Mouse (Mus musculus) stomach, postnatal 0 days (tissue): ENCODE measurements around the gene Pick1. TPM values are rescaled to one million over a fixed set of nuclear protein-coding genes. Genes with fewer than 3 reads are reported as not detected.

Experiments used
- ATAC-seq: fragments of 200-750 bp; cut with Nextera tagmentation; 2 replicates; pipeline ENCODE4 v1.8.0; 2017; ENCODE audit not compliant: low FRiP score, low TSS enrichment
- DNase-seq: peaks from one replicate; pipeline ENCODE4 v3.0.0-alpha.2; 2016; ENCODE audit warnings: low spot score
- H3K27ac ChIP-seq: fragments of 300-500 bp; sonication (generic); replicated peaks from 2 replicates; pipeline ENCODE4 v1.5.1; 2014; ENCODE audit warnings: mild to moderate bottlenecking, control low read depth
- H3K27me3 ChIP-seq: fragments of 300-500 bp; sonication (generic); 2 replicates; pipeline ENCODE4 v1.6.1; 2014; ENCODE audit warnings: low read length; ENCODE audit not compliant: control insufficient read depth, insufficient read depth
- H3K36me3 ChIP-seq: fragments of 300-500 bp; sonication (generic); 2 replicates; pipeline ENCODE4 v1.6.1; 2014; ENCODE audit warnings: low read length, mixed read lengths; ENCODE audit not compliant: control insufficient read depth, insufficient read depth
- H3K4me1 ChIP-seq: fragments of 300-500 bp; sonication (generic); replicated peaks from 2 replicates; pipeline ENCODE4 v1.6.1; 2014; ENCODE audit warnings: antibody characterized with exemption; ENCODE audit not compliant: control insufficient read depth, insufficient read depth
- H3K4me2 ChIP-seq: fragments of 300-500 bp; sonication (generic); replicated peaks from 2 replicates; pipeline ENCODE4 v1.6.1; 2014; ENCODE audit warnings: low read depth, mild to moderate bottlenecking, control low read depth, moderate library complexity
- H3K4me3 ChIP-seq: fragments of 300-500 bp; sonication (generic); 2 replicates; pipeline ENCODE4 v1.5.1; 2014; ENCODE audit warnings: low read depth, low read length, control low read depth
- H3K9ac ChIP-seq: fragments of 300-500 bp; sonication (generic); 2 replicates; pipeline ENCODE4 v1.6.1; 2014; ENCODE audit warnings: mild to moderate bottlenecking, low read length, control low read depth, mixed read lengths
- H3K9me3 ChIP-seq: fragments of 300-500 bp; sonication (generic); 2 replicates; pipeline ENCODE4 v1.6.1; 2016; ENCODE audit warnings: low read length; ENCODE audit not compliant: control insufficient read depth
- CTCF ChIP-seq: IDR thresholded peaks from 2 replicates; pipeline ENCODE4 v1.5.1; 2016; ENCODE audit warnings: antibody characterized with exemption, low read depth, mild to moderate bottlenecking, moderate library complexity
- EP300 ChIP-seq: optimal IDR thresholded peaks from 2 replicates; pipeline ENCODE3; 2016; ENCODE audit warnings: antibody characterized with exemption
- WGBS: fragments of 180-500 bp; shearing (Covaris S2); extraction: QIAGEN DNeasy Blood & Tissue Kit; methylation state at CpG from one replicate; pipeline ENCODE4 v1.1.7; 2014; 5-methylcytosine and 5-hydroxymethylcytosine counted together
- polyA plus RNA-seq: library from polyadenylated mRNA; unstranded; fragments of >200 nt; fragmentation: Nextera tagmentation; extraction: Ambion mirVana; gene quantifications from 2 replicates; pipeline ENCODE4 v1.2.1, GENCODE M21; 2015

The Pick1 gene
- polyA plus RNA-seq, 1 experiment from 2014 or later = 26.7 TPM

DNA sequence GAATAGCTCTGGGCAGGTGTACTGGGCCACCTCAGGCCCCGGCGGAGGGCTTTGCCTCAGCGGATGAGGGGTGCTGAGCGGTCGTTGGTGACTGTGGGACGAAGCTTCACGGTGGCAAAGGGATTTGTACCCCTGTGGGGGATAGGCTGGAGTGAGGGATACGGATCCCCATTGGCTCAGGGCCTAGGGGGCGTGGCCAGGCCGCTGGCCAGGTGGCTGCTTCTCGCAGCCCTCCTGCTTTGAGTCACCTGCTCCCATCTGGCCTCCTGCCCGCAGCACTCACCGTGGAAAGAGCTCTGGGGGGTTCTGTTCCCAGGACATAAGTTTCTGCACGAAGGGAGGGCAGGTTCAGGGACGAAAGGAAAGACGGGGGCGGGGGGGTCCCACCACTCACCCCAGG lies 29.5 kb downstream of the Pick1 start:
- WGBS = 33% methylated on average over 17 of the region's 17 CpGs
- peaks cover 5% of the 10 kb centered on the region; the same call in 1 of the 2 replicates for H3K4me1 ChIP-seq
- TF ChIP-seq CTCF (no peak), EP300 (no peak)
- H3K4me3 ChIP-seq = no peak overlapping the region
- no peaks in the 10 kb centered on the region for H3K36me3 ChIP-seq
- ATAC-seq = no peak
- H3K4me2 ChIP-seq = no peak overlapping the region
- no peak overlapping the region for H3K27ac ChIP-seq
- no peaks in the 10 kb centered on the region for H3K9me3 ChIP-seq
- H3K9ac ChIP-seq = no peak overlapping the region
- H3K27me3 ChIP-seq = no peaks in the 10 kb centered on the region
- DNase-seq = peak; percentile 35

DNA sequence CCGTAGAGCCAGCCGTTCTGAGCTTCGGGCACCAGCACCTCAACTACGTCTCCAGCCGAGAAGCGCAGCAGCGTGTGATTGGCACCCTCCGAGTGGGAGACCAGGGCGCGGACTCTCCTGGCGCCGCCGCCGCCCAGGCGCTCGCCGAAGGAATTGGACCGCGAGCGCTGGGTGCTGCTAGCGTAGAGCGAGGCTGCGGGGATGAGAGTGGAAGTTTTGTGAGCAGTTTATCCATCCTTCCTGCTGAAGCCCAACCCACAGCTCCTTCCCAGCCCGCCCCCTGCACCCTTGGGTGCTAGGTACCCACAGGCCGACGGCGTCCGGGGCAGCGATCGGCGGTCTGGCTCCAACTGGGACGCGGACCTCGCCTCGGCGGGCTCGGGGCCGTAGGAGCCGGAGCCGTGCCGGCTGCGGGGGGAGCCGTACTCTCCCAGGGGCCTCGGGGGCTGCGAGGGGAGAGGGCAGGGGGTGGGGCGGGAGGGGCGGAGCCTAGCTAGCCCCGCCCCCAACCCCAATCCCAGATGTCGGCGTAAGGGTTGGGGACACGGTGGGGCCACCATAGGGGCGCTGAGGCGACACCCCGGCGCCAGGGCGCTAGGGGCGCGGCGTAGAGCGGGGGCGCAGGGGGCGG lies 32.2 kb downstream of the Pick1 start:
- Histone ChIP-seq H3K9me3 (no peaks in the 10 kb centered on the region), H3K4me2 (peak overlapping the region; percentile 100), H3K27me3 (no peaks in the 10 kb centered on the region), H3K36me3 (no peaks in the 10 kb centered on the region), H3K4me3 (peak overlapping the region; percentile 56), H3K4me1 (peaks cover 5% of the 10 kb centered on the region; the same call in 1 of the 2 replicates), H3K27ac (peak overlapping the region; percentile 30), H3K9ac (peak overlapping the region; percentile 63)
- DNase-seq (peak; percentile 63), ATAC-seq (peak; percentile 63)
- TF ChIP-seq CTCF (no peak), EP300 (no peak)
- WGBS = 1% methylated on average over 42 of the region's 62 CpGs

GRCm38 (mm10) chr15:79261757-79262156 lies 32.8 kb downstream of the Pick1 start:
- 1% methylated on average over 15 of the region's 28 CpGs for WGBS
- TF ChIP-seq EP300 = no peak
- peak; percentile 25; the same call in 1 of the 2 replicates for TF ChIP-seq CTCF
- Histone ChIP-seq H3K9me3 (no peaks in the 10 kb centered on the region), H3K27me3 (no peaks in the 10 kb centered on the region), H3K4me3 (peak overlapping the region; percentile 56), H3K27ac (peak overlapping the region; percentile 30), H3K36me3 (no peaks in the 10 kb centered on the region), H3K9ac (peak overlapping the region; percentile 63), H3K4me2 (peak overlapping the region; percentile 100), H3K4me1 (peaks cover 5% of the 10 kb centered on the region; the same call in 1 of the 2 replicates)
- DNase-seq (no peak), ATAC-seq (no peak)

DNA sequence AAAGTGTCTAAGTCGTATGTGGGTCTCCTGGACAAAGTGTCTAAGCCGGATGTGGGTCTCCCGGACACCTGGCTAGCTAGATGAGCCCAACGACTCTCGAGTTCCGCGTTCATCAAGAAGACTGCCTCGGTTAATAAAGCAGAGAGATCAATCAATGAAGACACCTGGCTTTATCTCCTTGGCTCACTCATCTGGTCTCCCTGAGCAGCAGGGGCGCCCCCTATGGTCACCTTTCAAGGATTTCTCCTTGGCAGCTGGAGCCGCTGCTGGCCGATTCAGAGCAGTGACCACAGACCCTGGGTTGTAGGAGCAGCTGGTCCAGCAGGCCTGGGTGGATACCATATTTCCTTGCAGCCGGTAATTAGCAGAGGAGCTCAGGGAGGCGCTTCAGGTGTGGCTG lies 33.4 kb downstream of the Pick1 start:
- H3K4me1 ChIP-seq = peaks cover 5% of the 10 kb centered on the region; the same call in 1 of the 2 replicates
- no peaks in the 10 kb centered on the region for H3K27me3 ChIP-seq
- ATAC-seq (no peak), DNase-seq (peak; percentile 57)
- no peaks in the 10 kb centered on the region for H3K9me3 ChIP-seq
- H3K4me3 ChIP-seq = no peak overlapping the region
- no peak overlapping the region for H3K9ac ChIP-seq
- TF ChIP-seq CTCF (peak; percentile 61), EP300 (no peak)
- no peak overlapping the region for H3K27ac ChIP-seq
- H3K36me3 ChIP-seq = no peaks in the 10 kb centered on the region
- no peak overlapping the region for H3K4me2 ChIP-seq
- 19% methylated on average over 13 of the region's 13 CpGs for WGBS

DNA sequence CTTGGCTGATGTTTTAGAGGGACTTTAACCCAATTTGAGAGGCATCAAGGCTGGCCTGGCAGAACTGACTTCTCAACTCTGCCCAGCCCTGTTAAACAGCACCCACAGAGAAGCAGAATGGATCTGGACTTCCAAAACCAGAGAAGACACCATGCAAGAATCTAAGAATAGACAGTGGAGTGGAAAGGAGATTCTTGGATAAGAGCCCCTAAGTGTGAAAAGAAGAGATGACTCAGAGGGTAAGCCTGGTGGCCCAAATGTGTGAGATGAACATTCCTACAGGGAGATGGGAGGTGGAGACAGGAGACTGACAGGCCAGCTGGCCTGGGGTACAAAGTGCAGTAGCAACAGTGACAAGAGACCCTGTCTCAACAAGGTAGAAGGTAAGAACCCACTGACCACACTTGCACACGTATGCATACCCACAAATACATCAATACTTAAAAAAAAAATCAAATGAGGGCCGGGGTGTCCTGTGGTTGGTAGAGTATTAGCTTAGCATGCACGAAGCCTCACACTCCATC lies 33.9 kb downstream of the Pick1 start:
- Histone ChIP-seq H3K36me3 (no peaks in the 10 kb centered on the region), H3K4me2 (no peak overlapping the region), H3K4me1 (peaks cover 5% of the 10 kb centered on the region; the same call in 1 of the 2 replicates), H3K4me3 (no peak overlapping the region), H3K9me3 (no peaks in the 10 kb centered on the region), H3K27me3 (no peaks in the 10 kb centered on the region), H3K9ac (no peak overlapping the region), H3K27ac (no peak overlapping the region)
- ATAC-seq (no peak), DNase-seq (no peak)
- TF ChIP-seq CTCF (no peak), EP300 (no peak)
- 91% methylated on average over 3 of the region's 3 CpGs for WGBS

GRCm38 (mm10) chr15:79263726-79264125 lies 34.8 kb downstream of the Pick1 start:
- Histone ChIP-seq H3K9me3 (no peaks in the 10 kb centered on the region), H3K4me3 (no peak overlapping the region), H3K36me3 (no peaks in the 10 kb centered on the region), H3K4me2 (no peak overlapping the region), H3K27me3 (no peaks in the 10 kb centered on the region), H3K27ac (no peak overlapping the region), H3K4me1 (peaks cover 5% of the 10 kb centered on the region; the same call in 1 of the 2 replicates), H3K9ac (no peak overlapping the region)
- WGBS = 93% methylated on average over 6 of the region's 6 CpGs
- ATAC-seq = no peak
- TF ChIP-seq CTCF (no peak), EP300 (no peak)
- no peak for DNase-seq
